Mouse (Mus musculus) spleen, postnatal 10 days (tissue): ENCODE measurements at regions not wholly inside any gene's neighbourhood (a gene's known extent, or its start where the extent isn't known, plus 50 kb on each side); places are given as distances from the start of the nearest gene placed in this dataset.

ENCODE experiments used
- DNase-seq, 2 experiments: peaks; one replicate each; pipeline ENCODE4 v3.0.0; 2021 to 2022; ENCODE audit warnings: low spot score in 2 of 2

DNA sequence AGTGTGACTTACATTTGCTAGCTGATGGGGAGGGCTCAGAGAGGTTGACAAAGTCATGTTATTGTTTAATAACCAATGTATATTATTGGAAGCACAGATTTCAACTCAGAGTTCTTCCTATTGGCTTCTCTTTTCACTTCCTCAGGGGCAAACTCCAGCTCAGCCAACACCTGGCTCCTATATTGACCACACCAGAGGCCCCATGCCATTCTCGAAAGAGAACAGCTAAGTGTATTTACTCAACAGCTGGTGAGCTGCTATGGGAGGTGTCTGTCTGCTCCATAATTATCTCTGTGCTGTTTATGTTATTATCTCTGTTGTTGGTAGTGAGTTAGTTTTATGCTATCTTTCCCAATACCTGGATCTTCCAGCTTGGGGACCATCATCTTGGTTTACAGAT lies 342.4 kb downstream of the Epha4 start:
- no peak for DNase-seq

DNA sequence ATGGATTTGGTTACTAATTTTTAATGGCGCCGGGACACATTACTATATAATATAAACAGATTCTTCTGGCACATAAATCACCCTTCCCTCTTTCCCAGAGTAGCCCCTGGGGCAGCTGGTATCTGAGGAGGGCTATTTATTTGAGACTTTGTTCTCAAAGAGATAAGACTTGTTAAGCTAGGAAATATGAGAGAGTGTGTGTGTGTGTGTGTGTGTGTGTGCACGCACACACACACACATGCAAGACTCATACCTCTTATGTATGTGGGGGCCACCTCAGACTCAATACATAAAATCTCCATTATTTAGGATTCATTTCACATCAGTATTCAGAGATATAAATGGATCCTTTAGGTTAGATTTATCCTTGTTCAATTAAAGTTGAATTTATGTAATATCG lies 340.1 kb downstream of the Epha4 start:
- no peak for DNase-seq

DNA sequence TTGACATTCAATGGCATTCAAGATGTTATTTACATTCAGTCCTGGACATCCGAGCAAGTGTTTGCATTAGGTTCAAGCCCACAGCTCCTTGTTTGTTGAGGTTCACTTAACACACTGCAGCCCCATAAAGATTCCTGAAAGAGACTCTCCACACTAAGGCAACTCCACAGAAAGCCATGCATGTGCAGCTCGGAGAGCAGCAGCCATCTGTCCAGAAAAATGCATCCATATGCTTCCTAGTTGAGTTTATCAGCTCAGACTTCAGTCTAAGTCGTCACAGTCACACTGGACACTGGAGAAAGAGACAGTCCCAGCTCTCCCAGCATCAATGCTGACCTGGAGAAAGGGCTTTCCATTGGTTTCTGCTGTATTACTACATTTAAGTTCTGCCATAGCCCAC lies 339.7 kb downstream of the Epha4 start:
- no peak for DNase-seq

DNA sequence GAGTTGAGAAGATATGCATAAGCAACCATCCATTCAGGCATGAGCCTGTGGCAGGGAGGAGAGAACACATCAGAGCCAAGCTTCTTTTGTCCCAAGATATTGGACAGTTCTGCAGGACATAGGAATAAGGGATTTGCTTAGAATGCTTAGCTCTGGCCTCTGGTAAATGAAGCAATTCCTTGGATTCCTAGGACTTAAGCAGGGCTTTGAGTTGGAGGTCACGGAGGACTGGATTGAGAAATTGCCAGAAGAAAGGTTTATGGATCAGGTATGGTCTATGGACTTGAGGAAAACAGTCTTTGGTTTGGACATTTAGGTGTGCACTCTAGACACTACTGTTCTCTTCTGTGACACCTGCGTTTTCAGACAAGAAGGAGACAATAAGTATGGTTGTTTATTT lies 338.4 kb downstream of the Epha4 start:
- DNase-seq, result no peak

- DNase-seq, result no peak
Measured at GRCm38 (mm10) chr1:77183965-77184364, 330.9 kb downstream of the Epha4 start.

- DNase-seq, result no peak
Measured at GRCm38 (mm10) chr1:77190141-77190540, 324.7 kb downstream of the Epha4 start.

DNA sequence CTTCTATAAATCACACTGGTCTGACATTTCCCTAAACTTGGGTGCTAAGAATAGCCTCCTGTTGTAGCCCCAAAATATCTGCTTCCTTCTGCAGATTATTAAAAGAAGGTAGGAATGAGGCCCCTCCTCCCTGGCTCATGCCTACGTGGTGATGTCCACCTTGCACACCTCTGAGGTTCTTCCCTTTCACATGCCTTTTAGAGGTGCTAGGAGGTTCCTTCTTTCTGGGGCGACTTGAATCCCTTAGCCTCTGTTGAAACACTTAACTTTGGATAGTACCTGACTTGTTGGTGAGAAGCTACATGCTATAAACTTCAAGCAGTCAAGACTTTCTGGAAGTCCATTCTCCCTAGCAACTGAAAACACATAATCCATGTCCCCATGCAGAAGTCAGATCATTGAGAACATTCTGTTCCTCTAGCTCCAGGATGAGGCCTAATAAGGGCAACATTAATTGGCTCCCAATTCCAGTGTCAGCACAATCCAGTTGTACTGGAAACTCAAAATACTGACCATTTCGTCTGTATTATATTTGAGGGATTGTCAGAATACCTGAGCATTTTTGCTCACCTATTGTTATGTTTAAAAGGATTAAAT lies 313.5 kb downstream of the Epha4 start:
- no peak for DNase-seq

- DNase-seq, result no peak
Measured at GRCm38 (mm10) chr1:77202948-77203347, 311.9 kb downstream of the Epha4 start.

DNA sequence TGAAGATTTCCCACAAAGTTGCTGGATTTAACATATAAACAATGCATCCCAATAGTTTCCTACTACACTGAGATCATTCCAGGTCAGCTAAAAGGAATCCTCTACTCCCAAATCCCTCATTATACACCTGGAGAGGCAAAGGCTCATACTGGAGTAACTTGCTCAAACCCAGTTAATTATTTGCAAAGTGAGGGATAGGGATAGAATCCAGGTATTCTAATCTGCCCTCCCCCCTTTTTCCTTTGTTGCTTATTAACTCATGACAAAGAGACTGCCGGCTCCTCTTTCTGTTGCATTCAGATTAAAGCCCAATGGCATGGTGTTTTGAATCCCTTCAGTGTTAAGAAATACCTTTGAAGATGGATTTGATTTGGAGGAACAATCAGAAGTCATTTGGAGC lies 308.4 kb downstream of the Epha4 start:
- DNase-seq, result no peak

DNA sequence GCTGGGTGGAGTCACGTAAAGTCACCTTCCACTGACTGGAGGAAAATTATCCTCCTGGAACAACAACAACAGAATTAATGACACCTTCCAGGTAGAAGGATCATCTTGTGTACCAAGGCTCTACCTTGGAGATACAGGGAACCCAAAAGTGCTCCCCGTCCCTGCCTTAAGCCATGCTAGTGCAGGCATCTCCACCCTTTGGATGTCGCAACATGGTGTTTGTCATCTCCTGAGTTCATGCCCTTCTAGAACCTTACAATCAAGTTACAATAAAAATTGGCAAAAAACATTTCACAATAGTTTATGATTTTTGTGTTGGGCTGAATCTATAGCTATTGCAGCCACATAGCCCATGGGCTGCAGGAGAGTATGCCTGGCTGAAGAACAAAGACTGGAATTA lies 305.5 kb downstream of the Epha4 start:
- no peak for DNase-seq

GRCm38 (mm10) chr1:77213462-77214098 lies 301.3 kb downstream of the Epha4 start:
- DNase-seq, result peak in 1 of 2 experiments; percentile 13

GRCm38 (mm10) chr1:77219488-77220321 lies 295.2 kb downstream of the Epha4 start:
- no peak for DNase-seq

- DNase-seq, result no peak
Measured at GRCm38 (mm10) chr1:77220322-77220590, 294.6 kb downstream of the Epha4 start.

DNA sequence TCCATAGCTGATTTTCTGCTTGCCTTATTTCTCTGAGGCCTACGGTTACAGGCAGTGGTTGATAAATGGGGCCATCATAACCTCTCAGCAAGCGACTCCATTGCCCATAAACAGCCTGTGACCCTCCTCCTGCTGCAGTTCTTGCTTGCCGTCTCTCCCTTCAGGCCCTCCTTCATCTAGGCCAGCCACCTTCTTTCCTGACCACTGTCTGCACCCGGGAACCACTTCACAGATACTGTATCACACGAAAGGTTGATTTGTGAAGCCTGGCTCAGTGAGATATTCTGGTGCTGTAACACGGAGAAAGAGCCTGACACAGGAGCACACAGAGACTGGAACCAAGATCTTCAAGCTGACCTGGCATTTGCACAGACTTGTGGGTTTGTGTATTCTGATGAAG lies 294.1 kb downstream of the Epha4 start:
- DNase-seq, result no peak

DNA sequence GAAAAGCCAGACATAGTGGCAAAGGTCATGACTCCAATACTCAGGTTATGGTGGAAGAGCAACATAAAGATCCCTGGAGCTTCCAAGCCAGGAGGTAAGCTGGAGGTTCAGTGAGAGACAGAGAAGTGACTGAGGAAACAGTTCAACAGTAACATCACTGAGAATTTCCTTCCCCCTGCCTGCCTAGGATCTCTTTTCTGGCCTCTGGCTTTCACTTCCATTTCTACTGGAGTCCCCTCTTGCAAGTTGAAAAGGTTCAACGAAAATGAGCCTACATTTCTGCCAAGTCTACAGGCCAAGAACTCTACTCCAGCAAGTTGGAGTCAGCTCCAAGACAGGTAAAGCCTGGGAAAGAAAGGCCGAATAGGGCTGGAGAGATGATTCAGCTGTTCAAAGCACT lies 293.0 kb downstream of the Epha4 start:
- no peak for DNase-seq

DNA sequence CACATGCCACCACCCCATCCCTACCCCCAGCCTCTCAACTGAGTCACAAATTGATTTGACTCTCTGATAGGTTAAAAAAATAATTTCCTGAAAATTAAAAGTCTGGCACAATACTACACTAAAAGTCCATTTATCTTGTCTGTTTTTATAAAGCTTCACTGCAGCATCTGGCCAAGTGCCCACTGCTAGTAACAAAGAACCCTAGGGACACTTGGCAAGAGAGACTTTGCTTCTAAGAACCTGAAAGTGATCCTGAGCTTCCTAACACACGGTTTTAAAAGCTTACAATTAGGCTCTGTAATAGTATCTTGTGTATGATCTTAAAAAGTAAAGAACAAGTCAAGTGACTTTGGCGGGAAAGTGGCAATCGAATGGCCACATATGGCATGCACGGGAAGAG lies 288.3 kb downstream of the Epha4 start:
- no peak for DNase-seq

DNA sequence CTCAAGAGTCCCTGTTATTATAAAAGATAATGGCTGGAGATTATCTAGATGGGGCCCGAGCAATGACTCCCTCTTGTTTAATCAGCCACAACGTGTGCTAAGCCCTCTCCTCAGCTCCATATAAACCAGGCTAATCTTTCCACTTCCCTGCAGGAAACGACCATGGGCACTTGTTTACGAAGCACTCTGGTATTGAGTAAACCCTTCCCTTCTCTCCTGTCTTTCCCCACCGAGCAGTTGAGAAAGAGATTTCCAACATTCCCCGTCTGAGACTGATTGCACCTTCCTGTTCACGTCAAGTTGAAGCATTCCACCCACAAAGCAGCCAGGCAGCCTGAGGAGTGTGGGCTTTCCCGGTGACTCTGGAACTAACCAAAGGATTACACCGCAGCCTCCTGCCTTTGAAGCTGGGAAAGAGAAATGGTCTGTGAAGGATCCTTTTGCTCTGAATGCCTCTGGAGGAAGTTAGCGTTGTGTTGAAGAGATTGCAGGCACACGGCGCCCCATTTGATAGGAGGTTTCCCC lies 287.8 kb downstream of the Epha4 start:
- DNase-seq, result no peak

DNA sequence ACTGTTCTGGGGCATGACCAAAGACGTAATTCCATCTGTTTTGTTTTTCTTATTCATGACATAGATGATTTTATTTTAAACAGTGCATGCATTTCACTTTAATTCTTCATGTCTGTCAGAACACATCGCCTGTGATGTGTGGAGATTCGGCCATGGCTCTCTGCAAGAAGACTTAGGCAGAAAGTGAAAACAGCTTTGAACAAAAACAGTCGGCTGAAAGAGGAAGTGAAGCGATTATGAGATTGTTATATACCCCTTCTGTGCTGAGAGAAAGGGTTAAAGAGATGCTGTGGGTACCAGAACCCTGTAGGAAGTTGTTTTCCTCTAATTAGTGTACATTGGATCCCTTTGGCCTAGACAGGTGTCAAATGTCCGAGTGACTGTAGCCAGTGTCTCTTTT lies 287.1 kb downstream of the Epha4 start:
- no peak for DNase-seq

DNA sequence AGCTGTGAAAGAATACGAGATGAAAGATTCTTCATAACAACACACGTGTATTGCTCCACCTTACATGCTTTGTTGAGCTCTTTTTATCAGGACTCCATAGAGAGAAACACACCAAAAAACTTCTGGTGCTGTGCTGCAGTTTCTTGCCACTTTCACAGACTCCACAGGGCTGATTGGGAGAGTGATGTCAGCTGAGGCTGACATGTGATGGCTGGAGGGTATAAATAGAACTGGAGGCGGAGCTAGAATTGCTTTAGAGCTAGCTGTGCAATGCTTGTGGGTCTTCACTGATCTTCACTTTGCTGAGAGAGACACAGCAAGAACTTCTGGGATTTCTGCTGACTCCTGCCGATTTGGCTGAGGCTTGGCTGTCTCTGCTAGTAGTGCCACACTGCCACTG lies 285.3 kb downstream of the Epha4 start:
- DNase-seq, result no peak

- DNase-seq, result no peak
Measured at GRCm38 (mm10) chr1:77233010-77233409, 281.9 kb downstream of the Epha4 start.

GRCm38 (mm10) chr1:77244642-77245041 lies 270.2 kb downstream of the Epha4 start:
- no peak for DNase-seq

DNA sequence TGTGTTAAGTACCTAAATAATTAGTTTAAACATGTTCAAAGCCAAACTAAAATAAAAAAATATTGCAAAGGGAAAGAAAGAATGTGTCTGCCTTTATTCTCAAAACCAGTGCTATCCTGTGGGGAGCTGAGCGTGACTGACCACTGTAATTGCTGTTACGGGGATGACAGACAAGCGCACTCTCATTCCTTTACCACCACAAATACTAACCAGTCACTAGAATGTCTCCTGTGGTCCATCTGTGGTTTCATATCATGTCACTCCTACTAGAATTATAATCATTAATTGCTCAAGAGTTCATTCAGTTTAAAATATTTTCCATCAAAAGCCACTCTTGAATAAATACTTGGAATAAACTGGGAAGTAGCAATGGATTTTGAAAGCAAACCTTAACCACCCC lies 268.8 kb downstream of the Epha4 start:
- no peak for DNase-seq

GRCm38 (mm10) chr1:77254276-77254675 lies 260.6 kb downstream of the Epha4 start:
- no peak for DNase-seq
